Mouse (Mus musculus): ENCODE measurements around the gene Coq10b.

Coq10b gene

GRCm38 (mm10) chr1:55106919-55107585 lies 54.5 kb downstream of the Coq10b start:
- DNase-seq (ENCODE audit: low spot score in 2 of 2): no peak

GRCm38 (mm10) chr1:55107644-55108043 lies 55.1 kb downstream of the Coq10b start:
- DNase-seq (ENCODE audit: low spot score in 2 of 2): no peak

GRCm38 (mm10) chr1:55108473-55108872 lies 55.9 kb downstream of the Coq10b start:
- DNase-seq (ENCODE audit: low spot score in 2 of 2): no peak

GRCm38 (mm10) chr1:55109066-55109766 lies 56.6 kb downstream of the Coq10b start:
- no peak for DNase-seq (ENCODE audit: low spot score in 2 of 2)

All from frontal cortex, postnatal 14 days (tissue).